Mouse (Mus musculus) embryonic facial prominence, embryonic 12.5 days (tissue): ENCODE measurements around the gene Gipc2. TPM values are rescaled to one million over a fixed set of nuclear protein-coding genes. Genes with fewer than 3 reads are reported as not detected.
A peak's percentile ranks its signal among the peaks of the same experiment; 100 is the strongest.

Experiments
- ATAC-seq: fragments of 200-750 bp; cut with Nextera tagmentation; 2 replicates; pipeline ENCODE4 v1.8.0; 2017; ENCODE audit not compliant: insufficient number of reproducible peaks, insufficient read depth, low FRiP score, low TSS enrichment
- H3K27ac ChIP-seq: fragments of 300-500 bp; sonication (generic); 2 replicates; pipeline ENCODE4 v1.5.1; 2016; ENCODE audit warnings: mild to moderate bottlenecking
- H3K27me3 ChIP-seq: fragments of 300-500 bp; sonication (generic); 2 replicates; pipeline ENCODE4 v1.6.1; 2016; ENCODE audit warnings: mild to moderate bottlenecking, moderate library complexity
- H3K36me3 ChIP-seq: fragments of 300-500 bp; sonication (generic); 2 replicates; pipeline ENCODE4 v1.6.1; 2016; ENCODE audit warnings: mild to moderate bottlenecking
- H3K4me1 ChIP-seq: fragments of 300-500 bp; sonication (generic); 2 replicates; pipeline ENCODE4 v1.6.1; 2016
- H3K4me2 ChIP-seq: fragments of 300-500 bp; sonication (generic); replicated peaks from 2 replicates; pipeline ENCODE4 v1.6.1; 2016; ENCODE audit warnings: mild to moderate bottlenecking, moderate library complexity
- H3K4me3 ChIP-seq: fragments of 300-500 bp; sonication (generic); 2 replicates; pipeline ENCODE4 v1.5.1; 2016; ENCODE audit warnings: mild to moderate bottlenecking
- H3K9ac ChIP-seq: fragments of 300-500 bp; sonication (generic); 2 replicates; pipeline ENCODE4 v1.6.1; 2016; ENCODE audit warnings: mild to moderate bottlenecking, moderate library complexity
- H3K9me3 ChIP-seq: fragments of 300-500 bp; sonication (generic); 2 replicates; pipeline ENCODE4 v1.6.1; 2016; ENCODE audit warnings: mild to moderate bottlenecking, moderate library complexity
- WGBS: fragments of 180-500 bp; shearing (Covaris S2); methylation state at CpG from one replicate; pipeline ENCODE4 v1.1.7; 2016; 5-methylcytosine and 5-hydroxymethylcytosine counted together
- polyA plus RNA-seq: library from polyadenylated mRNA; unstranded; fragments of >200 nt; fragmentation: Nextera tagmentation; extraction: Ambion mirVana; gene quantifications from 2 replicates; pipeline ENCODE4 v1.2.1, GENCODE M21; 2016

Gene Gipc2
- polyA plus RNA-seq, 1 experiment from 2014 or later: 2.4 TPM

GRCm38 (mm10) chr3:152112664-152113063, 53.4 kb downstream of the Gipc2 start:
- no peak overlapping the region for H3K9ac ChIP-seq
- H3K4me2 ChIP-seq: no peak overlapping the region
- H3K9me3 ChIP-seq: no peaks in the 10 kb centered on the region
- H3K4me3 ChIP-seq: no peak overlapping the region
- WGBS: 84% methylated on average over 8 of the region's 8 CpGs
- no peak overlapping the region for H3K27ac ChIP-seq
- no peaks in the 10 kb centered on the region for H3K36me3 ChIP-seq
- H3K4me1 ChIP-seq: peaks cover 49% of the 10 kb centered on the region
- no peaks in the 10 kb centered on the region for H3K27me3 ChIP-seq
- no peak for ATAC-seq

- Histone ChIP-seq H3K27ac (no peak overlapping the region), H3K9ac (no peak overlapping the region), H3K36me3 (no peaks in the 10 kb centered on the region), H3K27me3 (0 out of 2 replicates have a peak, but pooled peaks cover 3% of the 10 kb centered on the region), H3K4me2 (no peak overlapping the region), H3K9me3 (no peaks in the 10 kb centered on the region), H3K4me3 (no peak overlapping the region), H3K4me1 (peaks cover 59% of the 10 kb centered on the region)
- WGBS: 47% methylated on average over 4 of the region's 4 CpGs
- ATAC-seq: peak; percentile 35; the same call in 1 of the 2 replicates
Measured at GRCm38 (mm10) chr3:152111482-152111881, 54.5 kb downstream of the Gipc2 start.

GRCm38 (mm10) chr3:152111081-152111480, 54.9 kb downstream of the Gipc2 start:
- Histone ChIP-seq H3K9me3 (no peaks in the 10 kb centered on the region), H3K4me2 (no peak overlapping the region), H3K27me3 (0 out of 2 replicates have a peak, but pooled peaks cover 6% of the 10 kb centered on the region), H3K4me3 (no peak overlapping the region), H3K9ac (no peak overlapping the region), H3K36me3 (no peaks in the 10 kb centered on the region), H3K27ac (no peak overlapping the region), H3K4me1 (peaks cover 63% of the 10 kb centered on the region)
- ATAC-seq: 0 out of 2 replicates have a peak, but pooled peaks have one; percentile 6
- 14% methylated on average over 9 of the region's 9 CpGs for WGBS

GRCm38 (mm10) chr3:152109260-152109587, 56.8 kb downstream of the Gipc2 start:
- H3K27me3 ChIP-seq: peaks cover 16% of the 10 kb centered on the region; the same call in 1 of the 2 replicates
- H3K27ac ChIP-seq: peak overlapping the region; percentile 75; the same call in 1 of the 2 replicates
- no peak overlapping the region for H3K4me2 ChIP-seq
- WGBS: 18% methylated on average over 7 of the region's 7 CpGs
- 0 out of 2 replicates have a peak, but pooled peaks cover 3% of the 10 kb centered on the region for H3K9me3 ChIP-seq
- ATAC-seq: no peak
- H3K4me3 ChIP-seq: no peak overlapping the region
- H3K36me3 ChIP-seq: no peaks in the 10 kb centered on the region
- H3K4me1 ChIP-seq: peaks cover 59% of the 10 kb centered on the region
- no peak overlapping the region for H3K9ac ChIP-seq

GRCm38 (mm10) chr3:152108560-152109259, 57.3 kb downstream of the Gipc2 start:
- no peak overlapping the region for H3K4me3 ChIP-seq
- H3K4me2 ChIP-seq: no peak overlapping the region

GRCm38 (mm10) chr3:152108003-152108395, 58.0 kb downstream of the Gipc2 start:
- Histone ChIP-seq H3K36me3 (no peaks in the 10 kb centered on the region), H3K9me3 (0 out of 2 replicates have a peak, but pooled peaks cover 3% of the 10 kb centered on the region), H3K27ac (peak overlapping the region; percentile 75; the same call in 1 of the 2 replicates), H3K4me3 (no peak overlapping the region), H3K9ac (no peak overlapping the region), H3K4me1 (peaks cover 49% of the 10 kb centered on the region), H3K27me3 (peaks cover 16% of the 10 kb centered on the region; the same call in 1 of the 2 replicates), H3K4me2 (peak overlapping the region; percentile 80)
- WGBS: 36% methylated on average over 5 of the region's 5 CpGs
- ATAC-seq: no peak

More at GRCm38 (mm10) chr3:152108560-152109259, 57.3 kb downstream of the Gipc2 start:
- Histone ChIP-seq H3K36me3 (no peaks in the 10 kb centered on the region), H3K27ac (peak overlapping the region; percentile 75), H3K27me3 (peaks cover 16% of the 10 kb centered on the region; the same call in 1 of the 2 replicates), H3K9ac (no peak overlapping the region), H3K4me1 (peaks cover 54% of the 10 kb centered on the region), H3K9me3 (0 out of 2 replicates have a peak, but pooled peaks cover 3% of the 10 kb centered on the region)
- peak; percentile 58 for ATAC-seq
- 16% methylated on average over 3 of the region's 3 CpGs for WGBS

- peak overlapping the region; percentile 28; the same call in 1 of the 2 replicates for H3K9ac ChIP-seq
- H3K27me3 ChIP-seq: peaks cover 16% of the 10 kb centered on the region; the same call in 1 of the 2 replicates
- 22% methylated on average over 29 of the region's 30 CpGs for WGBS
- H3K9me3 ChIP-seq: 0 out of 2 replicates have a peak, but pooled peaks cover 3% of the 10 kb centered on the region
- H3K4me2 ChIP-seq: peak overlapping the region; percentile 80
- H3K4me1 ChIP-seq: peaks cover 49% of the 10 kb centered on the region
- H3K36me3 ChIP-seq: no peaks in the 10 kb centered on the region
- 0 out of 2 replicates have a peak, but pooled peaks have one; percentile 32 for ATAC-seq
- H3K4me3 ChIP-seq: peak overlapping the region; percentile 37
- H3K27ac ChIP-seq: peak overlapping the region; percentile 60; the same call in 1 of the 2 replicates
Measured at GRCm38 (mm10) chr3:152107149-152108002, 58.7 kb downstream of the Gipc2 start.

- H3K27ac ChIP-seq: no peak overlapping the region
- H3K27me3 ChIP-seq: peaks cover 16% of the 10 kb centered on the region; the same call in 1 of the 2 replicates
- H3K9ac ChIP-seq: peak overlapping the region; percentile 28
- under 1% methylated on average over 28 of the region's 28 CpGs for WGBS
- H3K36me3 ChIP-seq: no peaks in the 10 kb centered on the region
- H3K4me1 ChIP-seq: peaks cover 49% of the 10 kb centered on the region
- H3K9me3 ChIP-seq: 0 out of 2 replicates have a peak, but pooled peaks cover 3% of the 10 kb centered on the region
- peak overlapping the region; percentile 37 for H3K4me3 ChIP-seq
- H3K4me2 ChIP-seq: peak overlapping the region; percentile 80
- peak; percentile 13 for ATAC-seq
Measured at GRCm38 (mm10) chr3:152106225-152107148, 59.5 kb downstream of the Gipc2 start.

GRCm38 (mm10) chr3:152105341-152105740, 60.7 kb downstream of the Gipc2 start:
- Histone ChIP-seq H3K4me3 (0 out of 2 replicates have a peak overlapping the region, but pooled peaks have one; percentile 2), H3K4me1 (peaks cover 46% of the 10 kb centered on the region), H3K27ac (no peak overlapping the region), H3K9ac (no peak overlapping the region), H3K4me2 (peak overlapping the region; percentile 46), H3K36me3 (no peaks in the 10 kb centered on the region), H3K27me3 (peaks cover 16% of the 10 kb centered on the region; the same call in 1 of the 2 replicates), H3K9me3 (0 out of 2 replicates have a peak, but pooled peaks cover 3% of the 10 kb centered on the region)
- ATAC-seq: peak; percentile 10; the same call in 1 of the 2 replicates
- 3% methylated on average over 14 of the region's 14 CpGs for WGBS

GRCm38 (mm10) chr3:152103381-152103780, 62.6 kb downstream of the Gipc2 start:
- 0 out of 2 replicates have a peak, but pooled peaks cover 3% of the 10 kb centered on the region for H3K9me3 ChIP-seq
- H3K4me2 ChIP-seq: no peak overlapping the region
- H3K27me3 ChIP-seq: peaks cover 19% of the 10 kb centered on the region; the same call in 1 of the 2 replicates
- no peak for ATAC-seq
- H3K27ac ChIP-seq: no peak overlapping the region
- peaks cover 29% of the 10 kb centered on the region for H3K4me1 ChIP-seq
- H3K9ac ChIP-seq: no peak overlapping the region
- WGBS: 87% methylated on average over 4 of the region's 4 CpGs
- no peak overlapping the region for H3K4me3 ChIP-seq
- H3K36me3 ChIP-seq: no peaks in the 10 kb centered on the region
